Mouse (Mus musculus) natural killer cell, adult 2 months (primary cell): ENCODE measurements around the gene Kif1b.
A peak's percentile ranks its signal among the peaks of the same experiment; 100 is the strongest.

Experiments used
- DNase-seq, 2 experiments: peaks; one replicate each; pipeline ENCODE4 v3.0.0; 2022; ENCODE audit warnings: low spot score in 2 of 2

Kif1b gene

GRCm38 (mm10) chr4:149307596-149308490, at the start of gene Kif1b:
TSS of gene Kif1b (minus strand) at chr4:149307693.
- DNase-seq = peak; percentile 98

- DNase-seq = no peak
These were observed 47.2 kb upstream of the Kif1b start for GRCm38 (mm10) chr4:149354671-149355070.

- no peak for DNase-seq
These were observed 44.2 kb upstream of the Kif1b start for GRCm38 (mm10) chr4:149351596-149352150.

- DNase-seq = no peak
These were observed 41.5 kb upstream of the Kif1b start for GRCm38 (mm10) chr4:149348963-149349362.

- no peak for DNase-seq
These were observed 38.4 kb upstream of the Kif1b start for GRCm38 (mm10) chr4:149345873-149346272.

GRCm38 (mm10) chr4:149344311-149344710, 36.8 kb upstream of the Kif1b start:
- no peak for DNase-seq

- DNase-seq = no peak
These were observed 33.2 kb upstream of the Kif1b start for GRCm38 (mm10) chr4:149340680-149341079.

- DNase-seq = no peak
These were observed 32.1 kb upstream of the Kif1b start for GRCm38 (mm10) chr4:149339426-149340214.

GRCm38 (mm10) chr4:149338137-149338536, 30.6 kb upstream of the Kif1b start:
- DNase-seq = no peak

- no peak for DNase-seq
These were observed 29.9 kb upstream of the Kif1b start for GRCm38 (mm10) chr4:149337353-149337752.

GRCm38 (mm10) chr4:149336302-149336701, 28.8 kb upstream of the Kif1b start:
- no peak for DNase-seq

GRCm38 (mm10) chr4:149334881-149335280, 27.4 kb upstream of the Kif1b start:
- DNase-seq = no peak

- no peak for DNase-seq
These were observed 25.2 kb upstream of the Kif1b start for GRCm38 (mm10) chr4:149332726-149333125.

- DNase-seq = no peak
These were observed 23.0 kb upstream of the Kif1b start for GRCm38 (mm10) chr4:149330495-149330894.

- DNase-seq = no peak
These were observed 21.2 kb upstream of the Kif1b start for GRCm38 (mm10) chr4:149328735-149329134.

- DNase-seq = no peak
These were observed 19.8 kb upstream of the Kif1b start for GRCm38 (mm10) chr4:149327281-149327680.

- no peak for DNase-seq
These were observed 18.1 kb upstream of the Kif1b start for GRCm38 (mm10) chr4:149325411-149326162.

GRCm38 (mm10) chr4:149323730-149324129, 16.2 kb upstream of the Kif1b start:
- no peak for DNase-seq

- no peak for DNase-seq
These were observed 15.2 kb upstream of the Kif1b start for GRCm38 (mm10) chr4:149322718-149323117.

- no peak for DNase-seq
These were observed 14.8 kb upstream of the Kif1b start for GRCm38 (mm10) chr4:149322286-149322685.

GRCm38 (mm10) chr4:149319088-149319487, 11.6 kb upstream of the Kif1b start:
- no peak for DNase-seq

GRCm38 (mm10) chr4:149317387-149317786, 9.9 kb upstream of the Kif1b start:
- no peak for DNase-seq
